Comparison of ENCODE assay signal across 22 mouse cellular contexts in the genomic region with DNA sequence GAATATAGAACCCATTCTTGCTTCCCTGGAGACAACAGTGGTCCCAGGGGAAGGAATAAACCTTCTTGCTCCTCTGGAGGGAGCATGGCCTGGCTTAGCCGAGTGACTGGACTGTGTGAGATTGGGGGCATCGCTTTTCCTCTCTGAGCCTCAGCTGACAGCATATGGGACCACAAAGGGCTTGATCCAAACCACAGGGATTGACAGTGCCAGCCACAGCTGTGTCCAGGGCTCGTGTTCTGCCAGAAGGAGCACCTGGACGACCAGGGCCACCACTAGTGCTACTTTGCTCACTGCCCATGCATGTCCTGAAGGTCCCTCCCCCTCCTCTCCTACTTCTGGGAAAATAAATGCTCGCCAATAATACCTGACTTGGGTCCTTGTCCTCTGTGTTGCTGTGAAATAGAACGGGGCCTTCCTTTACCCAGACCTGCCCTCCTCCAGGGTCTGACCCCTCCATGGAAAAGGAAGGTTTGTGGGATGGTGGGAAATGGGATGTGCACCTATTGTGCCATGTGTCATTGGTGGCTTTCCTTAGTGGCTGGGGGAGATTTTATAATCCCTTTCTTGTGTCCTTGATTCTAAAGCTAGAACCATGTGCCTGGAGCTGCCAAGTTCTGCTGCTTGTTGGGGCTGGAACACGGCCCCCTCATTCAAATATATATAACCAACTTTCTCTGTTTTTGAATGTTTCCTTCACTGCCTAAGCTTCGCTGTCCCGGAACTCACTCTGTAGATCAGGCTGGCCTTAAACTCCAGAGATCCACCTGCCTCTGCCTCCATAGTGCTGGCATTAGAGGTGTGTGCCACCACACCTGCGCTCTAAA. TPM values are rescaled to one million over a fixed set of nuclear protein-coding genes. Genes with fewer than 3 reads are reported as not detected.
"Had no signal": no experiment of that assay in that cellular context is flagged by ENCODE, and none has a peak within 500 bp of the region (broad histone marks: within the 10 kb centered on the region; RNA-seq: fewer than 3 reads in every experiment).

No protein-coding gene starts in this region.

- DNase-seq: lung, adult 18-20 months; lung, embryonic 14.5 days; lung, postnatal 10 days; lung, postnatal 4 days; right cerebral cortex, postnatal 25 days; right cerebral cortex, postnatal 4 days; spleen, adult 18-20 months; thymus, adult 18-20 months; thymus, postnatal 14 days; thymus, postnatal 36 days had no signal

- H3K4me3 ChIP-seq: midbrain, embryonic 10.5 days; midbrain, embryonic 13.5 days; midbrain, embryonic 15.5 days; neural tube, embryonic 12.5 days had no signal

- H3K4me1 ChIP-seq: midbrain, embryonic 13.5 days; midbrain, embryonic 15.5 days; neural tube, embryonic 12.5 days had no signal

- H3K27ac ChIP-seq: midbrain, embryonic 13.5 days; midbrain, embryonic 15.5 days; neural tube, embryonic 12.5 days had no signal

- H3K9ac ChIP-seq: lung, embryonic 14.5 days; midbrain, embryonic 13.5 days; midbrain, embryonic 15.5 days; neural tube, embryonic 12.5 days had no signal

- H3K9me3 ChIP-seq: midbrain, embryonic 10.5 days; midbrain, embryonic 13.5 days; midbrain, embryonic 15.5 days; neural tube, embryonic 12.5 days had no signal

- H3K36me3 ChIP-seq: midbrain, embryonic 10.5 days; midbrain, embryonic 13.5 days; midbrain, embryonic 15.5 days; neural tube, embryonic 12.5 days had no signal

- H3K4me2 ChIP-seq: lung, embryonic 14.5 days; midbrain, embryonic 13.5 days; midbrain, embryonic 15.5 days; neural tube, embryonic 12.5 days had no signal

- ATAC-seq: midbrain, embryonic 13.5 days; midbrain, embryonic 15.5 days had no signal

- H3K27me3 ChIP-seq: midbrain, embryonic 13.5 days; midbrain, embryonic 15.5 days; neural tube, embryonic 12.5 days had no signal

RNA-seq across cellular contexts. Expression of a gene that starts 5.8 kb away (rescaled TPM):
- total RNA-seq: megakaryocyte, adult 5-6 weeks; megakaryocyte-erythroid progenitor cell, adult 5-6 weeks; neutrophil, adult 5-6 weeks had no signal
- polyA plus RNA-seq: lung, embryonic 14.5 days; lung, embryonic 16.5 days; midbrain, embryonic 10.5 days; midbrain, embryonic 13.5 days; neural tube, embryonic 12.5 days; neural tube, embryonic 14.5 days; stomach, embryonic 14.5 days; stomach, embryonic 16.5 days had no signal

RNA-seq across cellular contexts. Expression of a gene that starts 20.6 kb away (rescaled TPM):
- total RNA-seq: megakaryocyte-erythroid progenitor cell, adult 5-6 weeks; neutrophil, adult 5-6 weeks had no signal

RNA-seq across cellular contexts. Expression of a gene that starts 55.2 kb away (rescaled TPM):
- total RNA-seq: megakaryocyte, adult 5-6 weeks; megakaryocyte-erythroid progenitor cell, adult 5-6 weeks had no signal

RNA-seq across cellular contexts. Expression of a gene that starts 59.0 kb away (rescaled TPM):
- total RNA-seq: neutrophil, adult 5-6 weeks had no signal
- polyA plus RNA-seq: liver, embryonic 16.5 days; lung, embryonic 14.5 days; lung, embryonic 16.5 days; midbrain, embryonic 10.5 days; neural tube, embryonic 12.5 days; stomach, embryonic 14.5 days had no signal
